Mouse (Mus musculus) adrenal gland, adult 18-20 months (tissue): ENCODE measurements around the gene Nelfa. TPM values are rescaled to one million over a fixed set of nuclear protein-coding genes. Genes with fewer than 3 reads are reported as not detected.
"Not testable (repeated sequence)": the region's sequence is repeated elsewhere in the genome, so short reads cannot be mapped to it uniquely, and the experiment has no call there.

ENCODE experiments used
- DNase-seq, 2 experiments: peaks; one replicate each; pipeline ENCODE4 v3.0.0; 2021 to 2022; ENCODE audit warnings: low spot score in 2 of 2
- long read RNA-seq, 2 experiments: library from polyadenylated mRNA; stranded (forward); transcript quantifications; one replicate each; pipeline ENCODE4 v2.0.0; 2021
- total RNA-seq, 2 experiments: library from RNA; stranded (reverse); gene quantifications; 1 replicate in 1 of 2; 2 replicates in 1 of 2; pipeline ENCODE4 v1.2.3; 2021

Nelfa gene
- total RNA-seq: 10 to 100 TPM; 17.9 to 19.9 TPM
- long read RNA-seq, experiment 1, transcript Nelfa-201 (11 exons, 2,580 nt): major isoform, 40 of 42 reads
- long read RNA-seq, experiment 1, partial matches to known transcripts: 0 of 42 reads
- long read RNA-seq, experiment 1, other reads (novel, unspliced or antisense): 2 of 42 reads
- long read RNA-seq, experiment 2, transcript Nelfa-201 (11 exons, 2,580 nt): major isoform, 12 of 21 reads
- long read RNA-seq, experiment 2, partial matches to known transcripts: 7 of 21 reads
- long read RNA-seq, experiment 2, other reads (novel, unspliced or antisense): 2 of 21 reads

- peak; percentile 93 to 96 for DNase-seq
These were observed at the start of gene Nelfa for GRCm38 (mm10) chr5:33936120-33936707. Gene Nelfa, minus strand, starts transcription at chr5:33936413.

GRCm38 (mm10) chr5:33983309-33984121 lies 47.3 kb upstream of the Nelfa start, which contains the start of gene Gm1673:
Gene Gm1673, plus strand, starts transcription at chr5:33983433.
- DNase-seq: peak; percentile 82 to 84

- no peak for DNase-seq
These were observed 46.6 kb upstream of the Nelfa start for GRCm38 (mm10) chr5:33982731-33983259.

- DNase-seq: no peak
These were observed 40.1 kb upstream of the Nelfa start for GRCm38 (mm10) chr5:33976267-33976666.

GRCm38 (mm10) chr5:33974736-33975135 lies 38.5 kb upstream of the Nelfa start:
- no peak for DNase-seq

GRCm38 (mm10) chr5:33959382-33959781 lies 23.2 kb upstream of the Nelfa start:
- no peak for DNase-seq

GRCm38 (mm10) chr5:33955868-33956267 lies 19.7 kb upstream of the Nelfa start:
- peak in 1 of 2 experiments; percentile 31 for DNase-seq

- peak; percentile 72 to 77 for DNase-seq
These were observed 18.1 kb upstream of the Nelfa start for GRCm38 (mm10) chr5:33954354-33954753.

GRCm38 (mm10) chr5:33953471-33954185 lies 17.4 kb upstream of the Nelfa start:
- no peak for DNase-seq

GRCm38 (mm10) chr5:33948314-33948713 lies 12.1 kb upstream of the Nelfa start:
- no peak for DNase-seq

- not testable (repeated sequence) for DNase-seq
These were observed 10.8 kb upstream of the Nelfa start for GRCm38 (mm10) chr5:33947035-33947434.

GRCm38 (mm10) chr5:33938448-33938847 lies 2.2 kb upstream of the Nelfa start:
- no peak for DNase-seq

GRCm38 (mm10) chr5:33937230-33937629 lies 1.0 kb upstream of the Nelfa start:
- DNase-seq: no peak

GRCm38 (mm10) chr5:33935700-33936111 lies 507 bp downstream of the Nelfa start:
- no peak for DNase-seq

GRCm38 (mm10) chr5:33934877-33935276 lies 1.3 kb downstream of the Nelfa start:
- no peak for DNase-seq

GRCm38 (mm10) chr5:33934081-33934480 lies 2.1 kb downstream of the Nelfa start:
- DNase-seq: no peak

GRCm38 (mm10) chr5:33932413-33932812 lies 3.8 kb downstream of the Nelfa start:
- DNase-seq: no peak

GRCm38 (mm10) chr5:33926170-33926569 lies 10.0 kb downstream of the Nelfa start:
- DNase-seq: no peak

- DNase-seq: no peak
These were observed 13.6 kb downstream of the Nelfa start for GRCm38 (mm10) chr5:33922566-33922965.

- DNase-seq: no peak
These were observed 14.6 kb downstream of the Nelfa start for GRCm38 (mm10) chr5:33921486-33922235.
